Mouse (Mus musculus): ENCODE data around the gene Hdac4.

- TF ChIP-seq POLR2A (IDR thresholded peaks at IDR 0.05; ENCODE audit: extremely low read depth, insufficient read depth, low read length) = no peak
- TF ChIP-seq CTCF (IDR thresholded peaks at IDR 0.05; ENCODE audit: extremely low read depth, insufficient read depth, low read length) = no peak
Observed at GRCm38 (mm10) chr1:92177196-92177595, 18.3 kb downstream of the Hdac4 start.
